Mouse (Mus musculus) spleen, adult 2 months (tissue): ENCODE measurements around the gene Cyp2w1. TPM values are rescaled to one million over a fixed set of nuclear protein-coding genes. Genes with fewer than 3 reads are reported as not detected.

Experiments used
- DNase-seq, 2 experiments: peaks; one replicate each; pipeline versions ENCODE4 v3.0.0 to v3.0.0-alpha.2; 2012 to 2021; ENCODE audit warnings: low spot score in 2 of 2, low read depth in 1 of 2
- H3K27ac ChIP-seq: fragments of 200-500 bp; 2 replicates; pipeline ENCODE4 v1.5.1; 2012; ENCODE audit warnings: low read length, inconsistent platforms; ENCODE audit not compliant: insufficient read depth
- H3K27me3 ChIP-seq: fragments of 200-500 bp; 2 replicates; pipeline ENCODE4 v1.6.1; 2012; ENCODE audit warnings: mild to moderate bottlenecking, moderate library complexity, low read length, inconsistent platforms; ENCODE audit not compliant: control insufficient read depth, insufficient read depth
- H3K36me3 ChIP-seq: fragments of 200-500 bp; 2 replicates; pipeline ENCODE4 v1.6.1; 2012; ENCODE audit warnings: mild to moderate bottlenecking, low read length, inconsistent platforms; ENCODE audit not compliant: control insufficient read depth, insufficient read depth
- H3K4me1 ChIP-seq: fragments of 200-500 bp; 2 replicates; pipeline ENCODE4 v1.6.1; 2011; ENCODE audit warnings: inconsistent platforms; ENCODE audit not compliant: control insufficient read depth, insufficient read depth, insufficient read length
- H3K4me3 ChIP-seq: fragments of 200-500 bp; 2 replicates; pipeline ENCODE4 v1.5.1; 2011; ENCODE audit warnings: mild to moderate bottlenecking, inconsistent platforms; ENCODE audit not compliant: insufficient read depth, insufficient read length; ENCODE audit errors: extremely low read depth
- CTCF ChIP-seq: fragments of 200-500 bp; IDR thresholded peaks from 2 replicates; pipeline ENCODE4 v1.5.1; 2011; ENCODE audit warnings: mild to moderate bottlenecking, inconsistent platforms; ENCODE audit not compliant: insufficient read depth, insufficient read length, insufficient replicate concordance; ENCODE audit errors: extremely low read depth
- POLR2A ChIP-seq: fragments of 200-500 bp; IDR thresholded peaks from 2 replicates; pipeline ENCODE4 v1.6.1; 2011; ENCODE audit warnings: low read depth, low read length, inconsistent platforms
- WGBS: fragments of 180-500 bp; shearing (Covaris S2); methylation state at CpG from one replicate; pipeline ENCODE4 v1.1.7; 2018; 5-methylcytosine and 5-hydroxymethylcytosine counted together
- polyA plus RNA-seq: library from polyadenylated mRNA; depleted of rRNA; stranded (reverse); fragments of >200 nt; gene quantifications from 2 replicates; pipeline ENCODE4 v1.2.3, GENCODE M21; 2012

Cyp2w1 gene
- polyA plus RNA-seq, 1 experiment: not detected

- Histone ChIP-seq H3K36me3 (no peaks in the 10 kb centered on the region), H3K27ac (no peak overlapping the region), H3K4me1 (no peaks in the 10 kb centered on the region), H3K4me3 (no peak overlapping the region), H3K27me3 (no peaks in the 10 kb centered on the region)
- WGBS: 38% methylated on average over 8 of the region's 8 CpGs
- DNase-seq: no peak
- TF ChIP-seq CTCF: no peak
- no peak for TF ChIP-seq POLR2A
These were observed 789 bp upstream of the Cyp2w1 start for GRCm38 (mm10) chr5:139351628-139352027.

GRCm38 (mm10) chr5:139353496-139353895 is 1.1 kb downstream of the Cyp2w1 start:
- H3K27ac ChIP-seq: no peak overlapping the region
- H3K27me3 ChIP-seq: no peaks in the 10 kb centered on the region
- 56% methylated on average over 10 of the region's 10 CpGs for WGBS
- no peak for TF ChIP-seq POLR2A
- no peak for TF ChIP-seq CTCF
- H3K4me1 ChIP-seq: no peaks in the 10 kb centered on the region
- no peak for DNase-seq
- no peaks in the 10 kb centered on the region for H3K36me3 ChIP-seq
- no peak overlapping the region for H3K4me3 ChIP-seq

GRCm38 (mm10) chr5:139353946-139354345 is 1.5 kb downstream of the Cyp2w1 start:
- no peak overlapping the region for H3K27ac ChIP-seq
- no peaks in the 10 kb centered on the region for H3K36me3 ChIP-seq
- TF ChIP-seq CTCF (no peak), POLR2A (no peak)
- DNase-seq: no peak
- 90% methylated on average over 11 of the region's 11 CpGs for WGBS
- H3K4me1 ChIP-seq: no peaks in the 10 kb centered on the region
- no peaks in the 10 kb centered on the region for H3K27me3 ChIP-seq
- no peak overlapping the region for H3K4me3 ChIP-seq

GRCm38 (mm10) chr5:139355235-139355772 is 2.9 kb downstream of the Cyp2w1 start:
- H3K27ac ChIP-seq: no peak overlapping the region

GRCm38 (mm10) chr5:139358653-139359052 is 6.2 kb downstream of the Cyp2w1 start:
- Histone ChIP-seq H3K27me3 (no peaks in the 10 kb centered on the region), H3K4me1 (no peaks in the 10 kb centered on the region), H3K4me3 (no peak overlapping the region), H3K36me3 (no peaks in the 10 kb centered on the region), H3K27ac (no peak overlapping the region)
- 90% methylated on average over 2 of the region's 2 CpGs for WGBS
- TF ChIP-seq CTCF: peak; percentile 41; the same call in 1 of the 2 replicates
- TF ChIP-seq POLR2A: no peak
- peak in 1 of 2 experiments; percentile 40 for DNase-seq

More at GRCm38 (mm10) chr5:139355235-139355772, 2.9 kb downstream of the Cyp2w1 start:
- no peaks in the 10 kb centered on the region for H3K4me1 ChIP-seq
- TF ChIP-seq CTCF: peak; percentile 97
- TF ChIP-seq POLR2A: no peak
- H3K36me3 ChIP-seq: no peaks in the 10 kb centered on the region
- H3K27me3 ChIP-seq: no peaks in the 10 kb centered on the region
- WGBS: 37% methylated on average over 19 of the region's 19 CpGs
- peak in 1 of 2 experiments; percentile 72 for DNase-seq
- H3K4me3 ChIP-seq: no peak overlapping the region

GRCm38 (mm10) chr5:139359244-139359643 is 6.8 kb downstream of the Cyp2w1 start:
- H3K4me3 ChIP-seq: no peak overlapping the region
- H3K36me3 ChIP-seq: no peaks in the 10 kb centered on the region
- H3K27me3 ChIP-seq: no peaks in the 10 kb centered on the region
- TF ChIP-seq POLR2A (no peak), CTCF (no peak)
- no peak for DNase-seq
- H3K27ac ChIP-seq: no peak overlapping the region
- peaks cover under 1% of the 10 kb centered on the region; the same call in 1 of the 2 replicates for H3K4me1 ChIP-seq
- WGBS: 86% methylated on average over 5 of the region's 5 CpGs

GRCm38 (mm10) chr5:139363858-139364257 is 11.4 kb downstream of the Cyp2w1 start:
- H3K36me3 ChIP-seq: no peaks in the 10 kb centered on the region
- no peak for TF ChIP-seq CTCF
- TF ChIP-seq POLR2A: no peak
- no peak for DNase-seq
- H3K27ac ChIP-seq: no peak overlapping the region
- no peaks in the 10 kb centered on the region for H3K27me3 ChIP-seq
- H3K4me1 ChIP-seq: peaks cover 40% of the 10 kb centered on the region
- WGBS: 57% methylated on average over 7 of the region's 7 CpGs
- no peak overlapping the region for H3K4me3 ChIP-seq
